ENCODE assay signal across 7 mouse cellular contexts in genomic region chr8:104642324-104642654, GRCm38 (mm10). TPM values are rescaled to one million over a fixed set of nuclear protein-coding genes. Genes with fewer than 3 reads are reported as not detected.
DNase-seq lines count a peak whose midpoint lies in the region; ATAC-seq and TF ChIP-seq lines count a peak whose summit lies in the region.

No protein-coding gene starts in this region.

- H3K4me2 ChIP-seq in lung, embryonic 16.5 days (ENCODE audit: low read depth, low read length), result peak overlapping the region; percentile 63
- peak overlapping the region; percentile 96 for H3K4me2 ChIP-seq in forebrain, embryonic 12.5 days
- peak overlapping the region; percentile 88 for H3K4me2 ChIP-seq in limb, embryonic 14.5 days (replicated peaks; ENCODE audit: low read depth, low read length, severe bottlenecking)
- H3K4me2 ChIP-seq in stomach, embryonic 14.5 days (replicated peaks; ENCODE audit: low read depth, low read length), result peak overlapping the region; percentile 90

- peaks cover 6% of the 10 kb centered on the region for H3K36me3 ChIP-seq in lung, embryonic 16.5 days (ENCODE audit: control insufficient read depth, insufficient read depth, low read length)
- peaks cover 15% of the 10 kb centered on the region for H3K36me3 ChIP-seq in forebrain, embryonic 12.5 days (replicated peaks)
- H3K36me3 ChIP-seq in limb, embryonic 14.5 days (ENCODE audit: control insufficient read depth, insufficient read depth, low read length), result peaks cover 15% of the 10 kb centered on the region
- peaks cover 13% of the 10 kb centered on the region for H3K36me3 ChIP-seq in stomach, embryonic 14.5 days (ENCODE audit: control insufficient read depth, insufficient read depth, low read length)

- H3K4me3 ChIP-seq in lung, embryonic 16.5 days (ENCODE audit: low read length), result peak overlapping the region; percentile 87
- H3K4me3 ChIP-seq in forebrain, embryonic 12.5 days (replicated peaks), result peak overlapping the region; percentile 85
- peak overlapping the region; percentile 87 for H3K4me3 ChIP-seq in limb, embryonic 14.5 days (replicated peaks; ENCODE audit: low read length)
- peak overlapping the region; percentile 70 for H3K4me3 ChIP-seq in stomach, embryonic 14.5 days (ENCODE audit: low read depth, low read length)

- H3K9me3 ChIP-seq in lung, embryonic 16.5 days (ENCODE audit: control insufficient read depth, low read length), result no peaks in the 10 kb centered on the region
- no peaks in the 10 kb centered on the region for H3K9me3 ChIP-seq in forebrain, embryonic 12.5 days
- H3K9me3 ChIP-seq in limb, embryonic 14.5 days (ENCODE audit: control insufficient read depth, low read length), result no peaks in the 10 kb centered on the region
- H3K9me3 ChIP-seq in stomach, embryonic 14.5 days (ENCODE audit: control insufficient read depth, low read depth, low read length), result no peaks in the 10 kb centered on the region

- no peak for TF ChIP-seq POLR2A in limb, embryonic 14.5 days (IDR thresholded peaks at IDR 0.05; ENCODE audit: borderline replicate concordance, extremely low read depth, insufficient read depth, insufficient read length)

- WGBS in lung, embryonic 16.5 days, result 79% methylated on average over 6 of the region's 6 CpGs
- 79% methylated on average over 6 of the region's 6 CpGs for WGBS in forebrain, embryonic 12.5 days
- 80% methylated on average over 6 of the region's 6 CpGs for WGBS in limb, embryonic 14.5 days
- WGBS in stomach, embryonic 14.5 days, result 77% methylated on average over 6 of the region's 6 CpGs

- peak overlapping the region; percentile 90 for H3K9ac ChIP-seq in lung, embryonic 16.5 days (ENCODE audit: low read length)
- peak overlapping the region; percentile 76 for H3K9ac ChIP-seq in forebrain, embryonic 12.5 days
- peak overlapping the region; percentile 71 for H3K9ac ChIP-seq in limb, embryonic 14.5 days (ENCODE audit: low read depth, low read length, severe bottlenecking)
- H3K9ac ChIP-seq in stomach, embryonic 14.5 days (replicated peaks; ENCODE audit: low read depth, low read length), result peak overlapping the region; percentile 74; the same call in 1 of the 2 replicates

- H3K27me3 ChIP-seq in lung, embryonic 16.5 days (ENCODE audit: control insufficient read depth, insufficient read depth, low read depth, low read length), result no peaks in the 10 kb centered on the region
- H3K27me3 ChIP-seq in forebrain, embryonic 12.5 days, result no peaks in the 10 kb centered on the region
- H3K27me3 ChIP-seq in limb, embryonic 14.5 days (ENCODE audit: control insufficient read depth, insufficient read depth, low read length), result no peaks in the 10 kb centered on the region
- no peaks in the 10 kb centered on the region for H3K27me3 ChIP-seq in stomach, embryonic 14.5 days (ENCODE audit: control insufficient read depth, insufficient read depth, low read length)

- H3K27ac ChIP-seq in lung, embryonic 16.5 days (ENCODE audit: low read length), result no peak overlapping the region; the same call in 1 of the 2 replicates
- H3K27ac ChIP-seq in forebrain, embryonic 12.5 days, result 0 out of 2 replicates have a peak overlapping the region, but pooled peaks have one; percentile 38
- no peak overlapping the region for H3K27ac ChIP-seq in limb, embryonic 14.5 days (replicated peaks; ENCODE audit: low read depth, low read length)
- H3K27ac ChIP-seq in stomach, embryonic 14.5 days (ENCODE audit: low read length), result no peak overlapping the region; the same call in 1 of the 2 replicates

- no peak for DNase-seq in lung, adult 18-20 months
- DNase-seq in limb, embryonic 14.5 days (ENCODE audit: low spot score), result no peak
- no peak for DNase-seq in right cerebral cortex, adult 2 months (ENCODE audit: low spot score in 2 of 2)
- DNase-seq in yolk sac, embryonic 10.5 days (ENCODE audit: low spot score), result no peak

- H3K4me1 ChIP-seq in lung, embryonic 16.5 days (replicated peaks; ENCODE audit: control insufficient read depth, insufficient read depth, low read length), result peaks cover 11% of the 10 kb centered on the region
- peaks cover 17% of the 10 kb centered on the region for H3K4me1 ChIP-seq in forebrain, embryonic 12.5 days
- H3K4me1 ChIP-seq in limb, embryonic 14.5 days (ENCODE audit: control insufficient read depth, insufficient read depth, low read length), result peaks cover 14% of the 10 kb centered on the region
- H3K4me1 ChIP-seq in stomach, embryonic 14.5 days (ENCODE audit: control insufficient read depth, insufficient read depth, low read length), result peaks cover 13% of the 10 kb centered on the region

- peak; percentile 5; the same call in 1 of the 2 replicates for ATAC-seq in lung, embryonic 16.5 days (ENCODE audit: low read depth)
- ATAC-seq in forebrain, embryonic 12.5 days (ENCODE audit: low FRiP score), result peak; percentile 31; the same call in 1 of the 2 replicates
- ATAC-seq in limb, embryonic 14.5 days (ENCODE audit: low FRiP score, low read depth), result no peak
- ATAC-seq in stomach, embryonic 14.5 days (ENCODE audit: insufficient number of reproducible peaks, insufficient read depth, low FRiP score, low read depth), result no peak

RNA-seq across cellular contexts. Expression of gene Ciao2b, which starts 0.5 kb away (rescaled TPM):
- polyA plus RNA-seq in lung, embryonic 16.5 days (2015; fragmentation: Nextera tagmentation; extraction: Ambion mirVana), result 109 and 111 TPM in 2 replicates
- 104 and 115 TPM in 2 replicates for polyA plus RNA-seq in forebrain, embryonic 12.5 days (2016; fragmentation: Nextera tagmentation; extraction: Ambion mirVana)
- 71.1 and 91.9 TPM in 2 replicates for polyA plus RNA-seq in limb, embryonic 14.5 days (2012; rRNA removed)
- polyA plus RNA-seq in limb, embryonic 14.5 days (2014; fragmentation: Nextera tagmentation; extraction: Ambion mirVana), result 78.4 and 81.9 TPM in 2 replicates
- 89.7 and 94.1 TPM in 2 replicates for polyA plus RNA-seq in stomach, embryonic 14.5 days (2014; fragmentation: Nextera tagmentation; extraction: Ambion mirVana)

RNA-seq across cellular contexts. Expression of gene Rrad, which starts 11.2 kb away (rescaled TPM):
- 21.7 and 22.2 TPM in 2 replicates for polyA plus RNA-seq in lung, embryonic 16.5 days (2015; fragmentation: Nextera tagmentation; extraction: Ambion mirVana)
- 0.69 and 1.7 TPM in 2 replicates for polyA plus RNA-seq in forebrain, embryonic 12.5 days (2016; fragmentation: Nextera tagmentation; extraction: Ambion mirVana)
- 21.4 and 22.5 TPM in 2 replicates for polyA plus RNA-seq in limb, embryonic 14.5 days (2012; rRNA removed)
- 27.3 and 32.4 TPM in 2 replicates for polyA plus RNA-seq in limb, embryonic 14.5 days (2014; fragmentation: Nextera tagmentation; extraction: Ambion mirVana)
- polyA plus RNA-seq in stomach, embryonic 14.5 days (2014; fragmentation: Nextera tagmentation; extraction: Ambion mirVana), result 7.9 and 8.2 TPM in 2 replicates

RNA-seq across cellular contexts. Expression of gene Cdh16, which starts 18.1 kb away (rescaled TPM):
- 70.4 and 75.6 TPM in 2 replicates for polyA plus RNA-seq in lung, embryonic 16.5 days (2015; fragmentation: Nextera tagmentation; extraction: Ambion mirVana)
- not detected in 2 replicates for polyA plus RNA-seq in forebrain, embryonic 12.5 days (2016; fragmentation: Nextera tagmentation; extraction: Ambion mirVana)
- polyA plus RNA-seq in limb, embryonic 14.5 days (2012; rRNA removed), result 0.29 and 0.62 TPM in 2 replicates
- 0.75 and 0.98 TPM in 2 replicates for polyA plus RNA-seq in limb, embryonic 14.5 days (2014; fragmentation: Nextera tagmentation; extraction: Ambion mirVana)
- 4.9 and 6.0 TPM in 2 replicates for polyA plus RNA-seq in stomach, embryonic 14.5 days (2014; fragmentation: Nextera tagmentation; extraction: Ambion mirVana)

RNA-seq across cellular contexts. Expression of gene Pdp2, which starts 51.0 kb away (rescaled TPM):
- 8.4 and 8.9 TPM in 2 replicates for polyA plus RNA-seq in lung, embryonic 16.5 days (2015; fragmentation: Nextera tagmentation; extraction: Ambion mirVana)
- polyA plus RNA-seq in forebrain, embryonic 12.5 days (2016; fragmentation: Nextera tagmentation; extraction: Ambion mirVana), result 14.2 and 14.9 TPM in 2 replicates
- polyA plus RNA-seq in limb, embryonic 14.5 days (2012; rRNA removed), result 4.9 and 5.0 TPM in 2 replicates
- polyA plus RNA-seq in limb, embryonic 14.5 days (2014; fragmentation: Nextera tagmentation; extraction: Ambion mirVana), result 9.3 and 9.7 TPM in 2 replicates
- polyA plus RNA-seq in stomach, embryonic 14.5 days (2014; fragmentation: Nextera tagmentation; extraction: Ambion mirVana), result 13.7 and 14.3 TPM in 2 replicates

Comparison
In these comparisons a context has a peak if more than half of its experiments do, and no peak if none do; other contexts are left out.
1. ATAC-seq: peak in lung, embryonic 16.5 days (single experiment) and forebrain, embryonic 12.5 days (single experiment); none in limb, embryonic 14.5 days (single experiment) and stomach, embryonic 14.5 days (single experiment).
2. RNA of gene Cdh16, which starts 18.1 kb away (polyA plus RNA-seq): 70.4 to 75.6 TPM in lung, embryonic 16.5 days; 4.9 to 6.0 TPM in stomach, embryonic 14.5 days, 0.29 to 0.98 TPM in limb, embryonic 14.5 days and not detected in forebrain, embryonic 12.5 days; every median in the first group is over 10 times any median in the second.
3. Peak in every context shown above with its lines, with median percentiles within 50 percentile points of each other: H3K4me2 ChIP-seq, H3K4me3 ChIP-seq and H3K9ac ChIP-seq.